Mouse (Mus musculus) brown adipose tissue, adult 24 weeks (tissue): ENCODE measurements around the gene Ebi3. TPM values are rescaled to one million over a fixed set of nuclear protein-coding genes. Genes with fewer than 3 reads are reported as not detected.
"Not testable (repeated sequence)": the region's sequence is repeated elsewhere in the genome, so short reads cannot be mapped to it uniquely, and the experiment has no call there.

Source experiments
- H3K27ac ChIP-seq: fragments of 200-500 bp; replicated peaks from 2 replicates; pipeline ENCODE4 v1.5.1; 2012; ENCODE audit warnings: low read depth, mild to moderate bottlenecking, low read length
- H3K4me1 ChIP-seq: fragments of 200-500 bp; 2 replicates; pipeline ENCODE4 v1.6.1; 2012; ENCODE audit warnings: low read length, mixed read lengths; ENCODE audit not compliant: control insufficient read depth, insufficient read depth, insufficient read length
- H3K4me3 ChIP-seq: fragments of 200-500 bp; 2 replicates; pipeline ENCODE4 v1.5.1; 2012; ENCODE audit warnings: low read depth, mild to moderate bottlenecking, low read length, moderate library complexity; ENCODE audit not compliant: insufficient read depth
- polyA plus RNA-seq: library from polyadenylated mRNA; stranded (reverse); fragments of >200 nt; gene quantifications from 2 replicates; pipeline ENCODE4 v1.2.4, GENCODE M21; 2012; ENCODE audit not compliant: missing spikeins, insufficient read depth, insufficient read length

The Ebi3 gene
- 0.91 and 2.3 TPM in 2 replicates for polyA plus RNA-seq

DNA sequence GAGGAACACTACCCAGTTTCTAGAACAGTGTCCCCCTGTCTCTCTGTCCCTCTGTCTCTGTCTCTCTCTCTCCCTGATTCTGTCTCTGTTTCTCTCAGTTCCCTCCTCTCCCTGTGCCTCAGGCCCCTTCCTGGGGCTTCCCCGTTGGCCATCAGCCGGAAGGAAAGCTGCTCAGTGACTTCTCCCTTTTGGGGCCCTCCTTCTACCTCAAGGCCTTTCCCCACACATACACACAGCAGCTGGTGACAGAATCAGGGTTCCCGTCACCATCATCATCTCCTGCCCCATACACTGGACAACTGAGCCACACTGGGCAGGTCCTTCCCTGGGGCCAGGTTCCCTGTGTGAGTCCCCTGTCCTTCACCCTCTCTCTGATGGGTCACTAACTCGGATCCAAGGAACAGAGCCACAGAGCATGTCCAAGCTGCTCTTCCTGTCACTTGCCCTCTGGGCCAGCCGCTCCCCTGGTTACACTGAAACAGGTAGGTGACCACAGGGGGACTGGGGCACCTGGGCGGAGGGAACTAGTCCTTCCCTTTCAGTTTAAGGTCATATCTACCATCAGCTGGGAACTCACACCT lies at the start of gene Ebi3:
Gene Ebi3, plus strand, starts transcription at position 194 of the 581 bp plus-strand sequence.
- Histone ChIP-seq H3K27ac (peak within 1 kb of the TSS; percentile 46; the same call in 1 of the 2 replicates), H3K4me1 (no peaks in the 10 kb centered on the region), H3K4me3 (peak within 1 kb of the TSS; percentile 16; the same call in 1 of the 2 replicates)

DNA sequence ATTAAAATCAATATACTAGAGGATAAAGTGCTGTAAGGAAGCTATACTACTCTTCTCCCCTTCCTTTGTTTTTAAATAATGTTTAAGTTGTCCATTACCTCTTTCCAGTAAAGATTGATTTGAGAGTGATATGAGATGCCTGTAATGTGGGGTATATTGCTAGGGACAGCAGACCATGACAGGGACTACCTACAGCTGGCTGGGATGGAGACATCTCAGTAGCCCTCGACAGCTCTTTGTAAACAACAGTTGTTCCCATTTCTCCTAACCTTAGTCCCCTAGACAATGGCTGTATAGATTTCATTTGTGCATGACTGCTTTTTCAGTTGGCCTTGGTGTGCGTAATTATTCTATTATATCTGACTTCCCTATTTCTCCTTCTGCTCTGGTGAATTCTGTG lies 49.4 kb upstream of the Ebi3 start:
- Histone ChIP-seq H3K4me3 (no peak overlapping the region), H3K27ac (no peak overlapping the region), H3K4me1 (no peaks in the 10 kb centered on the region)

DNA sequence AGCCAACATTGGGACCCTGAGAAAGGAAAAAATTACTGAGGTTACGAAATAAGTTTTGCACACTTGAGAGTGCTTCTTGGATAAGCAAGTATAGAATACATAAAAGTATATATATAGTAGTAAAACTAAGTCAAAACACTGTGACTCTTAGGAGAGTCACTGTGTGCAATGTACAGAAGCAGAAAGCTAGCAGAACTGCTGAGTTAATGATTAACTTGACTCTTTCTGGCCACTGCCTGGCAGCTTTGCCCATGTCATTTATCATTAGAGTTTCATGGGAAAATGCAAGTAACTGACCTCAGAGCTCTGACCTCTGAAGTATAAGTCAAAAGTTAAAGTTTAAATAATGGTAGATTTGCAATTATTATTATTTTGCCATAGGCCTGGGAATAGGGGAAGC lies 48.8 kb upstream of the Ebi3 start:
- no peak overlapping the region for H3K27ac ChIP-seq
- H3K4me1 ChIP-seq = no peaks in the 10 kb centered on the region
- H3K4me3 ChIP-seq = no peak overlapping the region

DNA sequence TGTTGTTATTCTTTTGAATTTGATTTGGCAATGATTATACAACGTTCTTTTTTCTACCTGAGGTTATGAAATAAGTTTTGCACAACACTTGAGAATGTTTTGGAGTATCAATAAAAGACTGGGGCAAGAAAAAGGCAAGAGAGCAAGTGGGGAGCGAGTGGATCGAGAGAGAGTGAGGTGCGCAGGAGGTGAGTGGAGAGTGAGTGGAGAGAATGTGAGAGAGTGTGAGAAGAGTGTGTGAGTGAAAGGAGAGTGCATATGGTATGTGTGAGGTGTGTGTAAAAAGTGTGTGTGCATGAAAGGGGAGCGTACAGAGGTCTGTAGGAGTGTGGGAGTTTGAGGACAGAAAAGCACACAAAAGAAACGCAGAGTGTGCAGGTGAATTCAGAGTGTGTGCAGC lies 48.3 kb upstream of the Ebi3 start:
- Histone ChIP-seq H3K4me3 (no peak overlapping the region), H3K4me1 (no peaks in the 10 kb centered on the region), H3K27ac (no peak overlapping the region)

DNA sequence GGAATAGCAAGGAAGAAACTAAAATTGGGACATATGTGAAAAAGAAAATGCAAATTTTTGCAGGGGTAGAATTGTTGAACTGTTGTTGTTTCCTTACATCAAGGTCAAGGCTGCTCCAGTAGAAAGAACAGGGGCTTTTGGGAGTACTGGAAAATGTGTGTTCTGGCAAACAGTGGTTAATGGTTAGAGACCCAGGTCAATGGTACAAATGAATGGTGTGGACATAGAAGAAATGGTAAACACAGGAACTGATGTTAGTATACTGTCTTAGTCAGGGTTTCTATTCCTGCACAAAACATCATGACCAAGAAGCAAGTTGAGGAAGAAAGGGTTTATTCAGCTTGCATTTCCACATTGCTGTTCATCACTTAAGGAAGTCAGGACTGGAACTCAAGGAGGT lies 45.8 kb upstream of the Ebi3 start:
- no peak overlapping the region for H3K4me3 ChIP-seq
- no peaks in the 10 kb centered on the region for H3K4me1 ChIP-seq
- H3K27ac ChIP-seq = no peak overlapping the region

DNA sequence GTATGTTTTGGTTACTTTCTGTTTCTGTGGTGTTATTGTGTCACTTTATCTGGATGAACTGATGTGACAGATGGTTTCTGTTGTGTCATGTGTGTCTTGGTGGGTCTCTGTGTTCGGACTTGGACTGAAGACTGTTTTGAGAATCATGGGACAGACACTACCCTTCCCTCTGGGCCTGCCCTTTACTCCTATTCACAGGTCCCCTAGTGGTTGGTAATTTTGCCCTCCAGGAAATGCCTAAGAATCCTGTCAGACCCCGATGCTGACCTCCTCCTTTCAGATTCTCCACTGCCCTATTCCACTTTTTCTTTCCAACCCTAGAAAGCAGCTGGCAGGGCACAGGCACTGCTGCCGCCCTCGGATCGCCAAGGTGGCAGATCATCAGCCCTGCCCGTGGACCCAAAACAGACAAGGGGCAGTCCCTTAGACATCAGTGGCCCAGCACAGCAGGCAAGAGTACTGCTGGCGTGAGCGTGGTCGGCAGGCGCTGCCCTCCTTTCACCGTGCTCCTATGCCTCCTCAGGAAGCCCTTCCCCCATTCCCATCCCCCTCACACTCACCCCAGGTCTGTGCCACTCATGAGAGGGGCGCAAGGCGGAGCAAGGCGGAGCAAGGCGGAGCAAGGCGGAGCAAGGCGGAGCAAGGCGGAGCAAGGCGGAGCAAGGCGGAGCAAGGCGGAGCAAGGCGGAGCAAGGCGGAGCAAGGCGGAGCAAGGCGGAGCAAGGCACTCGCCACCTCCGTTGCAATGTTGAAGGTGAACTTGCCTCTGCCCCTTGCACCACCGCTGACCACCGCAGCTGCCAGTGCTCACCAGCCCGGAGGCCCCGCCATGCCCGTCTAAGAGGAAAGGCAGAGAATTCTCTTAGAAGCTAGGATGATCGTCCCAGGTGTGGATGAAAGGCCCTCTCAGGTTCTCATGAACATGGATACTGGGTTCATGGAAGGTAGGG lies 20.6 kb upstream of the Ebi3 start:
- Histone ChIP-seq H3K4me1 (no peaks in the 10 kb centered on the region), H3K4me3 (peak overlapping the region; percentile 69), H3K27ac (peak overlapping the region; percentile 25)

DNA sequence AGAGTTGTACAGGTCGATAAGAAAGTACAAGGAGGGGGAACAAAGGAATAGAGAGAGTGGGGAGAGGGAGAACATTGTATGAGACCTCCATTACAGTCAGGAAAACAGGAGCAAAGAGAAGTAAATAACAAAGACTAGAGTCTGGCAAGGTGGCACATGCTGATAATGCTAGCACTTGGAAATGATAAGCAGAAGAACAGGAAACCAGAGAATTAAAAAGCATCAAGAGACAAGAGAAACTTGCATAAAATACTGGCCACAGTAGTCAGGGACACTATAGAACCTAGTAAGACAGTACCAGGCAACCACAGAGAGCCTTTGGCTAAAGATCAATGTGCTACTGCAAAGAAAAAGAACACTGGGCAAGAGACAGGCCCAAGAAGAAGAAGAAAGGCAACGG lies 19.8 kb upstream of the Ebi3 start:
- Histone ChIP-seq H3K27ac (peak overlapping the region; percentile 10; the same call in 1 of the 2 replicates), H3K4me1 (no peaks in the 10 kb centered on the region), H3K4me3 (peak overlapping the region; percentile 69)

DNA sequence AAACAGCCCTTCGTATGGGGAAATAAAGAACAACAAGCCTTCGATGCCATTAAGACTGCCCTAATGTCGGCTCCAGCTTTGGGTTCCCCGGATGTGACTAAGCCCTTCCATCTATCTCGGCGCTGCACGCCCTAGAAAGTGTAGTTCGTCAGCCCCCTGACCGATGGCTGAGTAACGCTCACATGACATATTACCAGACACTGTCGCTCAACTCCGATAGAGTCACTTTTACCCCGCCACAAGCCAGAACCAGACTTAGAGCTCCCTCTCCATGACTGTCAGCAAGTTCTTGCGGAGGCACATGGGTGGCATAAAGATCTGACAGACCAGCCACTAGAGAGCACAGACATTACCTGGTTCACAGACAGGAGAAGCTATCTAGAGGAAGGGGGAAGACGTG lies 19.2 kb upstream of the Ebi3 start:
- Histone ChIP-seq H3K4me1 (no peaks in the 10 kb centered on the region), H3K27ac (no peak overlapping the region), H3K4me3 (no peak overlapping the region)

DNA sequence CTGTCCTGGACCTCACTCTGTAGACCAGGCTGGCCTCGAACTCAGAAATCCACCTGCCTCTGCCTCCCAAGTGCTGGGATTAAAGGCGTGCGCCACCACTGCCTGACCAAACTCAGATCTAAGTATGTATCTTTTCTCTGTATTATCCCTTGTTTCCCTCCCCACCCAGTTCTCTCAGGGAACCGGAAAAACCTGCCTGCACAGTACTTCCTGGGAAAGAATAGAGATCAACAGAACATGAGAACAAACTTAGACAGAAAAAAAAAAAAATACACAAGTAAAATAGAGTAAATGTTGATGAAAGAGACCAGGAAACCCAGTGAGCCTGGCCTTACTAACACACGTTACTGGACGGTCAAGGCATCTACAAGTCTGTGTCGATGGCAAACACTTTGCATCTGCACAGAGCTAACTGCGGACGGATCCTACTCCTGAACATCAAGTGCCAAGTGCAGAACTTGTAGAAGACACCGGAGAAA lies 8.0 kb upstream of the Ebi3 start:
- H3K4me3 ChIP-seq = peak overlapping the region; percentile 71
- peak overlapping the region; percentile 90 for H3K27ac ChIP-seq
- not testable (repeated sequence) for H3K4me1 ChIP-seq

DNA sequence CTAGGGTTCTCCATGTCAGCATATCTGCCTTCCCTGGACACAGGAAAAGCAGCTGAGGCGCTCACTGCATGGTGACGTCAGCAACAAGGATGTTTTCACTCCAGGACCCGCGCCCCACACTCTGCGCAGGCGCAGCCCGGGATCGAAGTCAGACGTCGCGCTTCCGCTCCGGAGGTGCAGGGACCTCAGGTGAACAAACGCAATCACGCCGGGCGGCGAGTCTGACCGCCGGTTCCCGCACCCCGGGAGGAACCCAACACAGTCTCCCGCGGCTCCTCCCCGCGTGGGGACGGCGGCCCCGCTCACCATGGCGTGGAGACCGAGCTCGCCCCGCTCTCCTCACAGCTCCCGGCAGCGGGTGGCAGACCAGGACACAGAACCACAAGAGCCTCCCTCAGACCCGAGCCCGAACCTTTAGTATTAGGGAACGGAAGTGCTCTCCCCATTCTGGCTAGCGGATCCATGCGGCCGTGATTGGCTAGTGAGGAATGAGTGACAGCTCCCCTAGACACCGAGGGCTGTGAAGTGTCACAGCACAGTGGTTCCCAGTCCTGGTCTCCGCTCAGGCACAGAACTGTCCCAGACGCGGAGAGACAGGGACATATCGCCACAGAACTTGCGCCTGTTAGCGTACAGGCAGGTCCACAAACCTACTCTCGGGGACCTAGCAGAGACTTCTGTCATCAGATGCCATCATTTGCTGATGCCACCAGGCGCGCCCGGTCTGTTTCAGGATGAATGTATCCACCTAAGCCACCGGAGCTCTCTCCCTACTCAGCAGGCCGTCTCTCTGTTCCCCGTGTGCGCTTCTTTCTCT lies 7.4 kb upstream of the Ebi3 start:
- Histone ChIP-seq H3K4me3 (peak overlapping the region; percentile 71), H3K27ac (peak overlapping the region; percentile 92)
- H3K4me1 ChIP-seq = not testable (repeated sequence)

DNA sequence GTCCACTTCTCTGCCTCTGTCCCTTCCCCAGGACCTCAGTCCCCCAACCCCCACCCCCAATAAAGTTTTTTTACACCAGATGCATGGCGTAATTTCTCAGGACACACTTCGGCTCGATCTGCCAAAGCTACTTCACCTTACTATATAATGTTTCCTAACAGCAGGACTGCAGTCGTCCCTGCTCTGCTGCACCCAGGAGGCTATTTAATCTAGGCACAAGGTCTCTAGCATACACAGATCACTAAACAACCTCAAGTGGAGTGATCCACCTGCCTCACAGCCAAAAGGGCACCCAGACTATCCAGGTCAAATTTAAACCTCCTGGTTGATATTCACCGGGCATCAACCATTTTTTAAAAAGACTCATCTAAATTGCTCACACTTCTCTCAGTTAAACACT lies 6.7 kb upstream of the Ebi3 start:
- Histone ChIP-seq H3K4me3 (peak overlapping the region; percentile 71), H3K27ac (peak overlapping the region; percentile 92), H3K4me1 (no peaks in the 10 kb centered on the region)

DNA sequence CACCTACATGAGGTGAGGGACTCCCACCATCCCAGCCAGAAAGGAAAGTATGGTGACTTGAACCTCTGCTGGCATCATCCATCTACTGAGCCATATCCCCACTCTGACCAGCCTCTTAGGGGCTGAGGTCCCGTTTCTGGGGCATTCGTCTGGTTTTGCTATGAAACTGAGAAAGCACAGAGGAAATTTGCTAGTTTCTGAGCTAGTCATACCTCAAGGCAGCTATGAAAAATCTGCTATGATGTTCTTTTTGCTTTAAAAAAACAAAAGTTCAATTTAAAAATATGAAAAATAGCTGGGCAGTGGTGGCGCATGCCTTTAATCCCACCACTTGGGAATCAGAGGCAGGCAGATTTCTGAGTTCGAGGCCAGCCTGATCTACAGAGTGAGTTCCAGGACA lies 3.8 kb upstream of the Ebi3 start:
- no peak overlapping the region for H3K4me3 ChIP-seq
- no peaks in the 10 kb centered on the region for H3K4me1 ChIP-seq
- no peak overlapping the region for H3K27ac ChIP-seq

DNA sequence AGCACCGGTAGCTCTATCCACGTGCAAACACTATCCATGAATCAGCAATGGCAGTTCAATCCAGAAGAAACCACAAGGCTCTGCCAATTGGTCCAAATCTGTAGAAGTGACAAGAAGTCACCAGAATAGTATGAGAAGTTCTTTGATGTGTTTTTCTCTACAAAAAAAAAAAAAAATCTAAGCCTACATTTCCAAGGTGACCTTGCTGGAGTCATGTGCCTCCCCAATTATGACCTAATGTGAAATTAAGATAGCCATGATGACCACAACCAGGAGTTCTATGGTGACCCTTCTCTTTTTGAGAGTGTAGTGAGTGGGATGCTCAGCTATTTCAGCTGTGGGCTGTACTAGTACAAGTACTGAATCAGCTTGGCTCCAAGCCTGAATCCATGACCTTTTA lies 3.0 kb upstream of the Ebi3 start, which contains the start of gene Zfp119b:
Gene Zfp119b, minus strand, starts transcription at position 101 of the 400 bp plus-strand sequence.
- Histone ChIP-seq H3K27ac (no peak within 1 kb of the TSS), H3K4me1 (no peaks in the 10 kb centered on the region), H3K4me3 (no peak within 1 kb of the TSS)

DNA sequence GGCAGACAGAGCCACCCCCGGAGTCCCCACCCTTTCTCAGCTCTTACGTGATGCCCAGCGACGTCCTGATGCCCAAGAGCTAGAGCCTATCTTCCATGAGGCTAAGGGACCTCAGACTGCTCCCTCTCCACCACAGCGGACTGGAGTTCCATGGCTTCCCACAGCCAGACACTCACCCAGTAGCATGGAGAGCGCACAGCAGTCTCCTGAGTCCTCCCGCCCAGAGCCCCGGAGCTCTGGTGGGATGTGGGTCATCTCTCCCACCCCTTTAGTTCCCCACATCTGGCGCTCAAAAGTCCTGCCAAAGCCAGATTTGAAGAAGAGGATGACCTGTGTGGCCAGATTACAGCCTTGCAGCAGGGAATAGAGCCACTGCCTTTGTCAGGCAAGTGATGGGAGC lies 1.8 kb upstream of the Ebi3 start:
- Histone ChIP-seq H3K4me1 (no peaks in the 10 kb centered on the region), H3K27ac (no peak overlapping the region), H3K4me3 (no peak overlapping the region)

DNA sequence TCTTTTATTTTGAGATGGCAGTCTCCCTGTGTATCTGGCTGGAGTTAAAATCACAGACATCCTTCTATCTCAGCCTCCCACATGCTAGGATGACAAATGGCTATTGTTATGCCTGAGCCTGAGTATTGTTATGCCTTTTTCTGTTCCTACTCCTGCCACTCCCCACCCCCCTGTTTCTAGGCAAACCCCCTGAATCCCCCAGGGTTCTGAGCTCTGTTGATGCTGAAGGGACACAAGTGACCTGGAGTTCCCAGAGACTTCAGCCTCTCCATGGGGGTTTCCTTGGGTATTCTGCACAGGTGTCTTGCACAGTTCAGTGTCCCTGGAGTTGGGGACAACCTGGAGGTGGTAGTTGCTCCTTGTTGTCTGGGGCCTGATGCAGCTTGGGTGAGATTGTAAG lies 399 bp upstream of the Ebi3 start:
- H3K4me3 ChIP-seq = no peak overlapping the region
- H3K4me1 ChIP-seq = no peaks in the 10 kb centered on the region
- no peak overlapping the region for H3K27ac ChIP-seq
